Mouse (Mus musculus) urinary bladder, adult 2 months (tissue): ENCODE results near the gene Pcnx4. TPM values are rescaled to one million over a fixed set of nuclear protein-coding genes. Genes with fewer than 3 reads are reported as not detected.
"Not testable (repeated sequence)": the region's sequence is repeated elsewhere in the genome, so short reads cannot be mapped to it uniquely, and the experiment has no call there.

Experiments used
- DNase-seq: peaks from one replicate; pipeline ENCODE4 v3.0.0; 2022; ENCODE audit warnings: low spot score
- polyA plus RNA-seq: library from polyadenylated mRNA; depleted of rRNA; stranded (reverse); fragments of >200 nt; gene quantifications from 2 replicates; pipeline ENCODE4 v1.2.3, GENCODE M21; 2012; rRNA removed

Gene Pcnx4
- polyA plus RNA-seq, 1 experiment = 9.0 TPM

GRCm38 (mm10) chr12:72594001-72594400 lies 57.8 kb downstream of the Pcnx4 start:
- no peak for DNase-seq

DNA sequence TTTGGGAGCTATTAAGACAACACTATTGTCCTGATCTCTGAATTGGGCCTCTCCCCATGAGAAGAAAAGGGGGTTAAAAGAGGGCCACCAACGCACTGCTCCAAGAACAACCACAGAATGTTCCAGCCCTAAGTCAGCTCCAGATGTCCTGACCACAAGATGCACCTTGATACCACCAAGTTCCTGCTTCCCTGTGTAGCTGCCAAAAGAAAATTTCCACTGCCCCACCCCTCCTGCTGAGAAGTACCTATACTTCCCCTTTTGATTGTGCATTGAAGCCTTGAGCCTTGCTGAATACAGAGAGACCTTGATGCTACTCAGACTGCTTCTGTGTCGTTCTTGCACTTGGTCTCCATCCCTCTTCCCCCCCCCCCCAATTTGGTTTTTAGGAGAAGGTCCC lies 62.5 kb downstream of the Pcnx4 start:
- not testable (repeated sequence) for DNase-seq

DNA sequence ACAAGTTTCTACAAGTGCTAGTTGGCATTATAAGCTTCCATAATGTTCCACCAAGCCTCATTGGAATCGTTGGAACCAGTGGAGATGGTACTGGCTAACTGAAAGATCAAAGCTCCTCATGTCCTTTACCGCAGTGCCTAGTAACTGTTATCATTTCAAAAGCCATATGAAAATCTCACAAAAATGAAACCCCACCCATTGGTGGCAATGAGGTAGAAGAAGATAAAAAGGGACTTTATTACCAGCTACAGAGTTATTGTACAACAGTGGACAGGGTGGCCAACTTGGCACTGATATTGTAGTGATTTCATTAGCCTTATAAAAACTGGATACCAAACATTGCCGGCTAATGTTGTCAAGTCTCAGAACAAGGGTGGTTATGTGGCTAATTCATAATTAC lies 75.9 kb downstream of the Pcnx4 start:
- no peak for DNase-seq

GRCm38 (mm10) chr12:72620856-72621255 lies 84.7 kb downstream of the Pcnx4 start:
- no peak for DNase-seq

- DNase-seq = no peak
Observed at GRCm38 (mm10) chr12:72621441-72621840, 85.3 kb downstream of the Pcnx4 start.

DNA sequence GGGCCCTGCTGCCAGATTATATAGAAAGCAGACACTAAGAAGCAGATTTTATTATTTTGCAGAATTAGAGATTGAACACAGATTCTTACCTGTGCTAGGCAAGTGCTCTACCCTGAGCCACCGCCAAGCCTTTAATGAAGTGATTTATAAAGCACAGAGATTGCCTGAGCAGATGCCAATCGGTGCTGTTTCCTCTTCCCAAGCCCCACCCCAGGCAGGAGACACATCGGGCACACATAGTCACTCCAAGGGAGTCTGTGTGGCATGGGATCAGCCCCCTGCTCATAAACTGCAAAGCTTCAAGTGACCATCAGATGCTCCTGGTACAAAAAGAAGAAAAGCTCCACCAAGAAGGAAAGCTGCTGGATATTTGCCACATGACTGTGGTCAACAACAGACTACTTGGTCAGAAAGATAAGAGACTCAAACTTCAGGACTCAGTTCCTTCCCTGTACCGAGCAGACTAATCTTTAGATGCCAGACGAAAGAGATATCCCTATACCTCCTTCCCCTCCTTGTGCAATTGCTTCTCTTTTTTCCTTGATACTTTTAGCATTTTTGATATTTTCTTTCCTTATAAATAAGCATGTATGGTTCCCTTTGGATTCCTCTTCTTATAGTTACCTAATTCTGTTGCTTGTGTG lies 86.8 kb downstream of the Pcnx4 start:
- no peak for DNase-seq

DNA sequence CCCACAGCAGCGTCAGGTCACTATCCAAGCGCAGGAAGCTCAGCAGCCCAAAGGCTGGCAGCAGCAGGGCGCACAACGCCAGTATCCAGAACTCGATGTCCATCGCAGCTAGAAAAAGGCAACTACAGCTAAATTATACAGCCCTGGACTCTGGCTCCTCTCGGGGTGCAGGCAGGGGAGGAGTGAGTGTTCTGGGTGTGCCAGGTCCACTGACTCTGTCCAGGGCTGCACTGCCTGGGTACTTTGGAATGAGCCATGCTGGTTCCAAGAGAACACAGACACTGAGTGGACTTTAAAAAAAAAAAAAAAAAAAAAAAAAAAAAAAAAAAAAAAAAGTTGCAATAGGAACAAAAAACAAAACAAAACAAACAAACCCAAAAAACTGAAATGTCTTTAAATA lies 92.6 kb downstream of the Pcnx4 start:
- no peak for DNase-seq

Other genes starting within 250 kb of the Pcnx4 start
- gene Rtn1, start 127.3 kb upstream of the Pcnx4 start, polyA plus RNA-seq = 2.8 and 2.9 TPM in 2 replicates
- 0.07 TPM in 2 replicates for gene Lrrc9, start 94.5 kb upstream of the Pcnx4 start, polyA plus RNA-seq
- not detected in 2 replicates for gene Gm4756, start 113.3 kb downstream of the Pcnx4 start, polyA plus RNA-seq
- 88.7 and 94.8 TPM in 2 replicates for gene Dhrs7, start 128.5 kb downstream of the Pcnx4 start, polyA plus RNA-seq
- 143 and 155 TPM in 2 replicates for gene Ppm1a, start 221.1 kb downstream of the Pcnx4 start, polyA plus RNA-seq